Mouse (Mus musculus) testis, adult 2 months (tissue): ENCODE data around the gene Cish. TPM values are rescaled to one million over a fixed set of nuclear protein-coding genes. Genes with fewer than 3 reads are reported as not detected.

Source experiments
- H3K27ac ChIP-seq: fragments of 200-500 bp; 2 replicates; pipeline ENCODE4 v1.5.1; 2012; ENCODE audit warnings: low read depth, low read length; ENCODE audit not compliant: control insufficient read depth, insufficient read depth
- H3K27me3 ChIP-seq: fragments of 200-500 bp; 2 replicates; pipeline ENCODE4 v1.6.1; 2012; ENCODE audit warnings: mild to moderate bottlenecking, low read length, moderate library complexity; ENCODE audit not compliant: control insufficient read depth, insufficient read depth
- H3K36me3 ChIP-seq: fragments of 200-500 bp; 2 replicates; pipeline ENCODE4 v1.6.1; 2012; ENCODE audit warnings: mild to moderate bottlenecking, low read length; ENCODE audit not compliant: control insufficient read depth, insufficient read depth
- H3K4me1 ChIP-seq: fragments of 200-500 bp; 2 replicates; pipeline ENCODE4 v1.6.1; 2012; ENCODE audit warnings: low read length; ENCODE audit not compliant: control insufficient read depth, insufficient read depth
- H3K4me3 ChIP-seq: fragments of 200-500 bp; 2 replicates; pipeline ENCODE4 v1.5.1; 2012; ENCODE audit warnings: low read depth, mild to moderate bottlenecking, low read length, moderate library complexity, mixed read lengths; ENCODE audit not compliant: control insufficient read depth
- CTCF ChIP-seq: fragments of 200-500 bp; IDR thresholded peaks from 2 replicates; pipeline ENCODE4 v1.5.1; 2012; ENCODE audit warnings: low read depth, mild to moderate bottlenecking, inconsistent platforms, low read length, moderate library complexity; ENCODE audit not compliant: control insufficient read depth, insufficient read depth, insufficient replicate concordance
- POLR2A ChIP-seq: fragments of 200-500 bp; IDR thresholded peaks from 2 replicates; pipeline ENCODE4 v1.6.1; 2012; ENCODE audit warnings: low read depth, mild to moderate bottlenecking, inconsistent platforms, low read length, moderate library complexity; ENCODE audit not compliant: control insufficient read depth
- polyA plus RNA-seq: library from polyadenylated mRNA; depleted of rRNA; stranded (reverse); fragments of >200 nt; gene quantifications from 2 replicates; pipeline ENCODE4 v1.2.3, GENCODE M21; 2012

Gene Cish
- polyA plus RNA-seq, 1 experiment: 2.7 TPM

GRCm38 (mm10) chr9:107309600-107309999 is 13.8 kb downstream of the Cish start:
- Histone ChIP-seq H3K36me3 (no peaks in the 10 kb centered on the region), H3K27ac (no peak overlapping the region), H3K4me1 (peaks cover 6% of the 10 kb centered on the region), H3K4me3 (no peak overlapping the region), H3K27me3 (no peaks in the 10 kb centered on the region)
- no peak for TF ChIP-seq POLR2A
- TF ChIP-seq CTCF: no peak

GRCm38 (mm10) chr9:107312811-107313584 is 17.2 kb downstream of the Cish start:
- no peaks in the 10 kb centered on the region for H3K27me3 ChIP-seq
- TF ChIP-seq POLR2A (no peak), CTCF (no peak)
- H3K36me3 ChIP-seq: no peaks in the 10 kb centered on the region
- H3K4me1 ChIP-seq: no peaks in the 10 kb centered on the region; the same call in 1 of the 2 replicates
- H3K4me3 ChIP-seq: no peak overlapping the region
- H3K27ac ChIP-seq: no peak overlapping the region

- TF ChIP-seq POLR2A (no peak), CTCF (no peak)
- Histone ChIP-seq H3K27me3 (no peaks in the 10 kb centered on the region), H3K4me3 (no peak overlapping the region), H3K27ac (no peak overlapping the region), H3K4me1 (no peaks in the 10 kb centered on the region), H3K36me3 (no peaks in the 10 kb centered on the region)
These were observed 18.1 kb downstream of the Cish start for GRCm38 (mm10) chr9:107313926-107314325.

- no peak overlapping the region for H3K27ac ChIP-seq
- H3K27me3 ChIP-seq: no peaks in the 10 kb centered on the region
- H3K4me3 ChIP-seq: no peak overlapping the region
- H3K36me3 ChIP-seq: no peaks in the 10 kb centered on the region
- TF ChIP-seq POLR2A (no peak), CTCF (no peak)
- H3K4me1 ChIP-seq: no peaks in the 10 kb centered on the region
These were observed 20.0 kb downstream of the Cish start for GRCm38 (mm10) chr9:107315791-107316190.

GRCm38 (mm10) chr9:107322461-107323050 is 26.7 kb downstream of the Cish start:
- H3K27ac ChIP-seq: no peak overlapping the region
- H3K27me3 ChIP-seq: no peaks in the 10 kb centered on the region
- H3K4me3 ChIP-seq: no peak overlapping the region
- no peak for TF ChIP-seq POLR2A
- no peak for TF ChIP-seq CTCF
- no peaks in the 10 kb centered on the region for H3K36me3 ChIP-seq
- H3K4me1 ChIP-seq: peaks cover 7% of the 10 kb centered on the region

GRCm38 (mm10) chr9:107323558-107323957 is 27.7 kb downstream of the Cish start:
- TF ChIP-seq CTCF (no peak), POLR2A (no peak)
- Histone ChIP-seq H3K4me3 (no peak overlapping the region), H3K36me3 (no peaks in the 10 kb centered on the region), H3K27me3 (no peaks in the 10 kb centered on the region), H3K27ac (no peak overlapping the region), H3K4me1 (peaks cover 7% of the 10 kb centered on the region)

GRCm38 (mm10) chr9:107324799-107325561 is 29.2 kb downstream of the Cish start:
- H3K27me3 ChIP-seq: no peaks in the 10 kb centered on the region
- no peaks in the 10 kb centered on the region for H3K36me3 ChIP-seq
- H3K27ac ChIP-seq: no peak overlapping the region
- H3K4me3 ChIP-seq: no peak overlapping the region
- H3K4me1 ChIP-seq: peaks cover 7% of the 10 kb centered on the region
- TF ChIP-seq CTCF (no peak), POLR2A (no peak)
